Mouse (Mus musculus) heart, embryonic 15.5 days (tissue): ENCODE measurements around the gene Tmem163. TPM values are rescaled to one million over a fixed set of nuclear protein-coding genes. Genes with fewer than 3 reads are reported as not detected.

Source experiments
- ATAC-seq: fragments of 200-750 bp; cut with Nextera tagmentation; replicated peaks from 2 replicates; pipeline ENCODE4 v1.8.0; 2017; ENCODE audit warnings: low read depth, moderate TSS enrichment; ENCODE audit not compliant: insufficient number of reproducible peaks, insufficient read depth, low FRiP score
- H3K27ac ChIP-seq: fragments of 300-500 bp; sonication (generic); 2 replicates; pipeline ENCODE4 v1.5.1; 2015; ENCODE audit warnings: mild to moderate bottlenecking, inconsistent platforms
- H3K27me3 ChIP-seq: fragments of 300-500 bp; sonication (generic); 2 replicates; pipeline ENCODE4 v1.6.1; 2015; ENCODE audit warnings: inconsistent platforms
- H3K36me3 ChIP-seq: fragments of 300-500 bp; sonication (generic); 2 replicates; pipeline ENCODE4 v1.6.1; 2015; ENCODE audit warnings: mild to moderate bottlenecking, inconsistent platforms
- H3K4me1 ChIP-seq: fragments of 300-500 bp; sonication (generic); replicated peaks from 2 replicates; pipeline ENCODE4 v1.6.1; 2015; ENCODE audit warnings: inconsistent platforms
- H3K4me2 ChIP-seq: fragments of 300-500 bp; sonication (generic); 2 replicates; pipeline ENCODE4 v1.6.1; 2015; ENCODE audit warnings: inconsistent platforms, mild to moderate bottlenecking, moderate library complexity
- H3K4me3 ChIP-seq: fragments of 300-500 bp; sonication (generic); 2 replicates; pipeline ENCODE4 v1.5.1; 2015; ENCODE audit warnings: mild to moderate bottlenecking, inconsistent platforms
- H3K9ac ChIP-seq: fragments of 300-500 bp; sonication (generic); 2 replicates; pipeline ENCODE4 v1.6.1; 2015; ENCODE audit warnings: mild to moderate bottlenecking, inconsistent platforms
- H3K9me3 ChIP-seq: fragments of 300-500 bp; sonication (generic); replicated peaks from 2 replicates; pipeline ENCODE4 v1.6.1; 2016; ENCODE audit warnings: inconsistent platforms
- WGBS: fragments of 180-500 bp; shearing (Covaris S2); methylation state at CpG from one replicate; pipeline ENCODE4 v1.1.7; 2015; ENCODE audit warnings: mixed read lengths; 5-methylcytosine and 5-hydroxymethylcytosine counted together
- polyA plus RNA-seq: library from polyadenylated mRNA; unstranded; fragments of >200 nt; fragmentation: Nextera tagmentation; extraction: Ambion mirVana; gene quantifications from 2 replicates; pipeline ENCODE4 v1.2.1, GENCODE M21; 2015

Tmem163 gene
- polyA plus RNA-seq, 1 experiment from 2014 or later = 12.5 TPM

DNA sequence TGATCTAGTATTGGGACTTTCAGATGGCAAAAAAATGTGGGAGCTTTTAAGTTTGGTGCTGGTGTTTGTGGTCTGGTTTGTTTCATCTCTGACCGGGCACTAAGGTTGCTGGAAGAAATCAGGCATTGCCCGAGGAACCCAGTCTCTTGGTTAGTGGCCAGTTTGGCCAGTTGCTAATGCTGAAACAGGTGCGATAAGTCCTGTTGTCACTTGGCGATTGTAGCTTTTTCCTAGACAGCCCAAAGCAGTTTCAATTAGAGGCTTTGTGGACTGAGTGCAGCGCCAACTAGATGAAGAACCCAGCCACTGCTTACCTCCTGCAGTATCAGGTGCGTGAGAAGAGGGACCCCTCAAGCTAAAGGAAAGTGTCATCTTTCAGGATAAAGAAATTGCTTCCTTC, 226.0 kb downstream of the Tmem163 start:
- Histone ChIP-seq H3K27me3 (no peaks in the 10 kb centered on the region), H3K9me3 (no peaks in the 10 kb centered on the region), H3K27ac (no peak overlapping the region), H3K4me2 (no peak overlapping the region), H3K4me3 (no peak overlapping the region), H3K4me1 (no peaks in the 10 kb centered on the region), H3K9ac (no peak overlapping the region), H3K36me3 (peaks cover 12% of the 10 kb centered on the region; the same call in 1 of the 2 replicates)
- no peak for ATAC-seq
- WGBS = 88% methylated on average over 6 of the region's 6 CpGs

DNA sequence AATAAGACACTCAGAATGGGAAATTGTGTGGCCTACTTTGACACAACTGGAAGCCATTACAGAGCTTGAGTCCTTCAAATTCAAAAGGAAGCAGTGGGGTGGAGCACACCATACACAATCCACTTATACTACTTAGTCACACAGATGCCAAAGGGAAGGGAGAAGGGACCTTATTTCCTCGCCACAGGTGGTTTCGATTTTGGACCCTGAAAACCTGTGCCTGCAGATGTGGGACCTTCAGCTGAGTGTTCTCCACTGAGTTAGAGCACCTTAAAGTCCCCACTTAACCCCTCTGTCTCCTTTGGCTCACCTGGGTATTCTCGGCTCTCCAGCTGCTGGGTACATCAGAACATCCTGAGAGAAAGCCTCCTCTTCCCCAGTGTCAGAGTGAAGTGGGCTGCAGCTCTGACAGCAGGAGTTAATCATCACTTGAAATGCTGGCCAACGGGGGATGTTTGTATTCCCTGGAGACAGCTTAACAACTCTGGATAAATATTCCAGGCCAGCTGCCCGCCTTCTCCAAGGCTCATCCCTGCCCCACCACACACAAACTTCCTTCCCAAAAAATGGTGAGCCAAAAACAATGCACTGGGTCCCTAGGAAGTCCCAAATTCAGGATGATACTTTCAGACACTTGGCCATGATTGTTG, 234.4 kb downstream of the Tmem163 start:
- Histone ChIP-seq H3K4me1 (peaks cover 11% of the 10 kb centered on the region), H3K4me2 (no peak overlapping the region), H3K9ac (no peak overlapping the region), H3K9me3 (no peaks in the 10 kb centered on the region), H3K27me3 (no peaks in the 10 kb centered on the region), H3K4me3 (no peak overlapping the region), H3K36me3 (peaks cover 18% of the 10 kb centered on the region), H3K27ac (no peak overlapping the region)
- no peak for ATAC-seq
- 42% methylated on average over 5 of the region's 5 CpGs for WGBS

DNA sequence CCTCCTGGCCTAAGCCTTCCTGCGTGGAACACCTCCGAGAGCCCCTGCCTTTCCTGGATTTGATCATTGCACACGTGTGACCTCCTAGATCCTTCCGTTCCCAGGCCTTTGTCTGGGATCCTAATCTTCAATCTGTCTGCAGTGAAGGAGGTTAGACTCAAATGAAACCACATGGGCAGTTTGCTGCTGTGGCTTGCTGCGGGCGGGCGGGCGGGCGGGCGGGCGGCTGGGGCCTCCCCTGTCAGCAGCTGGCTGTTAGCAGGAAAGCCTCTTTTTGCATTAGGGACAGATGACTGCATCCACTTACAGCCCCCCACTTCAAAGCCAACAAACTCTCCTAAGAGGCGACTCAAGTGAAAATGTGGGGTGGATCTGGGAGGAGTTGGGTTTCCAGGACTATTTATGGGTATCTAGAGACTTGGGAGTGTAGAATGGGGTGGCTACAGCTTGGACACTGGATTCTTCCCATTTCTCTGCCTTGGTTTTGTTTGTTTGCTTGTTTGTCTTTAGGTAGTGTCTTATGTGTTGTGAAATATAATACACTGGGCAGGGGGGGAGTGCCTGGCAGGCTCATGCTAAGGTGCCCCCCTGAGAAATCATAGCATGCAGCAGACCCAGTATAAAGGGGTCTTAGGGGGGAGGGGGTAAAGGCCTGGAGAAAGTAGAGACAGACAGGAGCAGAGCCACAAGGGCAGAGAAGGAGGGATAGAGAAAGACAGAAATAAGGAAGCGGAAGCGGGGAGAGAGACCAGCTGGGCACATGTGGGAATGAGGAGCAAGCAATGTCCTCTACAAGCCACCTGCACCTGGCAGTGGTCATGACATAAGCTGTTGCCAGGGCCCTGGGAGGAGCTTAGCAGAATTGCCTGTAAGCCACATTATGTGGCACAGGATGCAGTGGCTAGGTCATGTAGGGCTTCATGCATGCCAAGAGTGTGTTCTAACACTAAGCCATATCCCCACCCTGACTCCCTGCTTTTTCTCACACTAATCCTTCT, 236.2 kb downstream of the Tmem163 start:
- no peak overlapping the region for H3K27ac ChIP-seq
- no peak overlapping the region for H3K4me3 ChIP-seq
- peaks cover 18% of the 10 kb centered on the region for H3K4me1 ChIP-seq
- H3K9me3 ChIP-seq = no peaks in the 10 kb centered on the region
- H3K9ac ChIP-seq = no peak overlapping the region
- peak; percentile 36; the same call in 1 of the 2 replicates for ATAC-seq
- WGBS = 28% methylated on average over 14 of the region's 14 CpGs
- peaks cover 8% of the 10 kb centered on the region for H3K36me3 ChIP-seq
- no peaks in the 10 kb centered on the region for H3K27me3 ChIP-seq
- no peak overlapping the region for H3K4me2 ChIP-seq

DNA sequence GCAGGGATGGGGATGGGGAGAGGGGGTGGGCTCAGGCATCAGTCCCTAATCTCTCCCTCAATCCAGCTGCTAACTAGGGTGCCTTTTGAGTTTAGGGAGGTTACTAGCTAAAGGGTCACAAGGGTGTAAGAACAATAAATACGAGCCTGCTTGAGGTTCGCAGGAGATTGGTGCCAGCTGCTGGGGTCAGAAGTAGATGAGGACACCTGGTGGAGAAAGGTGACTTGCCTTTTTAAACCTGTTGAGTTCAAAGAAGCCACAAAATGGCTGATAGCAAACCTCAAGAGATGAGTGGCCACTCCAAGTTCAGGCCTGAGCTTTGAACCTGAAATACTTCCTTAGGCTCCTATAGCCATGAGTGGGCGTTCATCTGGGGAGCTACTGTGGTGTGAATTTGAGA, 237.6 kb downstream of the Tmem163 start:
- Histone ChIP-seq H3K4me2 (no peak overlapping the region), H3K27ac (no peak overlapping the region), H3K9me3 (no peaks in the 10 kb centered on the region), H3K4me1 (peaks cover 18% of the 10 kb centered on the region), H3K27me3 (no peaks in the 10 kb centered on the region), H3K36me3 (no peaks in the 10 kb centered on the region), H3K9ac (no peak overlapping the region), H3K4me3 (no peak overlapping the region)
- WGBS = 74% methylated on average over 3 of the region's 3 CpGs
- no peak for ATAC-seq

DNA sequence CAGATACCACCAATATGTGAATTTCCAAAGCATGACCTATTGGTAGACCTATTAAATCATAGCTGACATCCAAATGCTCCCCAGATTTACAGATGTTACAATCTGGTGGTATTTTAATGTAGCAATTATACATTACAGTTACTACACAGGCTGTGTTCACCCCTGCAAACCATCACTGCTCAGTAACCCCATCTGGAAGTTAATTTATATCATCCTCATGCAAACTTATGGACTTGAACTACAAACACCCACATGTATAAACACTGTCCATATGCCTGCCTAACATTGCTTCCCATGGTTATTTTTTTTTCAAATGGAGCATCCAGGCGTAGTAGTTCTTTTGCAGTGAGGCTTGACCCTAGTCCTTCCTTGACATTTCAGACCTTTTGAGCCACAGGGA, 238.3 kb downstream of the Tmem163 start:
- H3K9ac ChIP-seq = no peak overlapping the region
- no peaks in the 10 kb centered on the region for H3K36me3 ChIP-seq
- no peak overlapping the region for H3K27ac ChIP-seq
- H3K4me1 ChIP-seq = peaks cover 18% of the 10 kb centered on the region
- no peak overlapping the region for H3K4me3 ChIP-seq
- no peak for ATAC-seq
- H3K4me2 ChIP-seq = no peak overlapping the region
- H3K9me3 ChIP-seq = no peaks in the 10 kb centered on the region
- WGBS = 74% methylated on average over 1 of the region's 1 CpGs
- H3K27me3 ChIP-seq = no peaks in the 10 kb centered on the region

DNA sequence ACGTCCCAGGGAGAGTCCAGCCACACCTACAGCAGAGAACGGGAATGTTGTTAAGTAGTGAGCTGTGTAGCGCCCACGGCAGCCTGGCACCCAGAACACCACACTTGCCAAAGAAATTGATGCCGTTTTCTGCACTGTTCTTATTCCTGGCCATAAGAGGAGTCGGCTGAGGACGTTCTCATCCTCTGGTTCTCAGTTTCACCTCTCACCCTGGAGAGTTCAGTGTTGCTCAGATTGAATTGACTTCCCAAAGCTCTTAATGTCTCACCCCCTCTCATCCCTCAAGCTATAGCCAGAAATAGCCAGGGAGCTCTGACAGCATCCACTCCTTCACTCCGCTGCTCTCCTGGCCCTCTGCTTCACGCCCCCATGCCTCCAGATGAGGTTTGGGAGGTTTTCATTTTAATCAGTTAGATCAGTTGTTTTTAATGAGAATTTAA, 239.9 kb downstream of the Tmem163 start:
- Histone ChIP-seq H3K4me2 (no peak overlapping the region), H3K36me3 (no peaks in the 10 kb centered on the region), H3K9me3 (no peaks in the 10 kb centered on the region), H3K4me1 (peaks cover 12% of the 10 kb centered on the region), H3K27me3 (no peaks in the 10 kb centered on the region), H3K9ac (no peak overlapping the region), H3K27ac (no peak overlapping the region), H3K4me3 (no peak overlapping the region)
- ATAC-seq = no peak
- WGBS = 50% methylated on average over 9 of the region's 9 CpGs

DNA sequence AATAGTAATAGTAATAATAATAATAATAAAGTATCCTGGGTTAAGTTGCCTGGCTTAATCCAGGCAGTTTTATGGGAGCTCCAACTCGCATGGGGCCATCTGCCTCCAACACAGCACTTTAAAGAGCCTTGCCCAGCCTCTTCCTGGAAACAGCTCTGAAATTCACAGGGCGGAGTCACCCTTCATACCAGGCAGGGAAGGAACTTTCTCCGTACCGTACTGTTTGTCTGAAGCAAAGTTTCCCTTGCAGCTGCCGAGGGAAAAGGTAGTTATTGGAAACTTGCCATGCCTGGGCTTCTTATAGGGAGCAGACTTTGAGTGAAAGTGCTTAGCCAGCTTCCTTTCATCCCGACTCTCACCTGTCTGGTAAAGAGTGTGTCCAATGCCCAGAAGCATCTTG, 242.3 kb downstream of the Tmem163 start:
- Histone ChIP-seq H3K9ac (no peak overlapping the region), H3K9me3 (no peaks in the 10 kb centered on the region), H3K27ac (no peak overlapping the region), H3K36me3 (no peaks in the 10 kb centered on the region), H3K4me2 (no peak overlapping the region), H3K4me1 (peaks cover 20% of the 10 kb centered on the region), H3K27me3 (no peaks in the 10 kb centered on the region), H3K4me3 (no peak overlapping the region)
- ATAC-seq = no peak
- WGBS = 57% methylated on average over 6 of the region's 6 CpGs

Other genes starting within 250 kb of the Tmem163 start
- 0.35 and 0.51 TPM in 2 replicates for gene Acmsd, start 49.9 kb upstream of the Tmem163 start, polyA plus RNA-seq
- gene Ccnt2, start 94.6 kb upstream of the Tmem163 start, polyA plus RNA-seq = 59.9 and 62.5 TPM in 2 replicates
- 0.11 TPM in 2 replicates for gene Map3k19, start 175.5 kb upstream of the Tmem163 start, polyA plus RNA-seq
- gene Rab3gap1, start 189.2 kb upstream of the Tmem163 start, polyA plus RNA-seq = 23.9 and 24.7 TPM in 2 replicates